Mouse (Mus musculus) natural killer cell, adult 2 months (primary cell): ENCODE results near the gene Prss57.

Source experiments
- DNase-seq, 2 experiments: peaks; one replicate each; pipeline ENCODE4 v3.0.0; 2022; ENCODE audit warnings: low spot score in 2 of 2

The Prss57 gene

DNA sequence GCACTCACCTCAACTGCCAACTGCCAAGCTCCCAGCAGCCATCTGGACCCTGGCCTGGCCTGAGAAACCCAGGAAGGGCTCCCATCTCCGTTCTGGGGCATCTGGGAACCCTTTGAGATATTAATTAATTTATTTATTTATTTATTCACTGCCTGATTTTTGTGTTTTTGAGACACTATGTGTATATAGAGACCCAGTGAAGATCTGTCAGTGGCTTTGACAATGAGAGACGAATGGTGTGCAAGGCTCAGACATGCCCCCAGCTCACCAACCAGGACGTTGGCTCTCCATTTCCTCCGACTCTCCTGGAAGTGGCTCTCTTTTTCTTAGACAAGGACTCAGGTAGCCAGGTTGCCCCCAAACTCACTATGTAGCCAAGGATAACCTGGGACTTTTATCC is at the start of gene Prss57:
Gene Prss57 (minus strand): TSS at position 101 of the 400 bp plus-strand sequence.
- no peak for DNase-seq

- DNase-seq: no peak
Observed at GRCm38 (mm10) chr10:79840091-79840490, 49.3 kb upstream of the Prss57 start.

DNA sequence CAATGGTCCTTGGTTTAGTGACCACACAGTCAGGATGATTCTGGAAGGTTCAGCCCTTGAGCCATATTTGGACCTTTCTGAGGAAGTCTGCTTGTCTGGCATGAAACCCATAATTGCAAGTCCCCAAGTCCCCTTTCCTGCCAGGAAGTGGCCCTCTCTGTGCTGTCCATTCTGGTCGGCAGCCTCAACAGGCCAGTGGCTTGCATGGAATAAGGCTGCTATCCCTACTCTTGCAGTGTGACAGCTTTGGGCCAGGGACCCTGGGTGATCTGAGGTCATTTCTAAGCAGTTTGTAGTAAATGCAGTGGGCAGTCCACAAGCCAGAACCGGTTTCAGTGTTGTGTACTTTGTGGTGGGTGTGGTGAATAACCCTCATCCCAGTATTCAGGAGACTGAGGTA is 47.4 kb upstream of the Prss57 start:
- DNase-seq: no peak

- no peak for DNase-seq
Observed at GRCm38 (mm10) chr10:79836918-79837317, 46.2 kb upstream of the Prss57 start.

DNA sequence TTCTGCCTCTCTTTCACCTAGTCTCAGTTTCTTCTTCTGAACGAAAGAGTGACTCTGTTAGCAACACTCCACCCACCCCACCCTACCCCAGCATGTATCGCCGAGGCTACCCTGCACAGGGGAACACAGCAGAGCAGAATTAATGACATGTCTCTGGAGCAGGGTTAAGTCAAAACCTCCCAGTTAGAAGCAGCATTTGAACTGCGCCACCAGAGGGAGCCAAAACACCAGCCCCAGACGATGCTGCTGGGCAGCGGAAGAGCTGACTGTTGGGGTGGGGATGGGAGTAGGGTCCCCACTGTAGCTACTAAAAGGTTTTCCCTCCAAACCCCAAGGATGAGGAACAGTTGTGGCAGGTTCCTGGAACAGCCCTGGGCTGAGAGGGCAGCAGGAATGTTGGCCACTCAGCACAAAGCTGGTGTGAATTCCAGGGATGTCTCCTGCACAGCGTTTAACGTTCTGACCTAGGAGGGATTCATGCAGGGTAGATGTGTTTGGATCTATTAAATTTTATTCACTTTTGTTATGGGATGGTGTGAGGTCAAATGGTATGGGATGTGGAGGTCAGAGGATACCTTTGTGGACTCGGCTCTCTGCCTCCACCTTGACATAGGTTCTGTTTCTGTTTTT is 44.1 kb upstream of the Prss57 start:
- peak; percentile 63 to 76 for DNase-seq

GRCm38 (mm10) chr10:79832786-79833181 is 42.0 kb upstream of the Prss57 start:
- DNase-seq: no peak

DNA sequence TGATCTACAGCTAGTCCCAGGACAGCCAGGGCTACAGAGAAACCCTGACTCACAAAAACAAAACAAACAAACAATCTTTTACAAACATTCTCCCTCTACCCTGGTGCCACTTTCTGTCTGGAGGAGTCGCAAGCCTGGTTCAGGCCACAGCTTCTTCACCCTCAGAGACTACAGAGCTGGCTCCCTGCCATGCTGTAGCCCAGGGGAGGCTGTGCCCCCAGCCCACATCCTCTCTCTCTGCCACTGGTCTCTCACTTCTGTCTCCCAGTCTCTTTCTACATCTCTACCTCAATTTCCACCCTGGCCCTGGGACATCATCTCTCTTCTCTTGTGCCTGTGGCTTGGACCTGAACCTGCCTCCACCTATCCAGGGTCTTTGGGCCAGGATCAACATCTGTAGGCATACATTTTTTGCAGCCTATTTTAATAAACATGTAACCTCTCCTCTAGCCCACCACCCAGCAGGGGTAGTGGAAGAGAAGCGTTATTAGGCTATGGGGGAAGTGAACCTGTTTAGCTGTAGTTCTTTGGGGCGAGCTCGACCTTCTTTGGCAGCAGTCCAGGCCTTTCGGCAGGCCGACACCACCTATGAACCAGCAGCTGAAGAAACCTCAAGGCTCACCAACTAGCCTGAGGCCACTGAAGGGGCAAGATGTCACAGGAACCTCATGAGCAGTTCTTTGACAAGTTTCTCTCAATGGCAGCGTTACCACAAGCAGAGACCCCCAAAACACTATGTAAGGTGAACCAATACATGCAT is 41.4 kb upstream of the Prss57 start:
- peak; percentile 28 to 55 for DNase-seq

DNA sequence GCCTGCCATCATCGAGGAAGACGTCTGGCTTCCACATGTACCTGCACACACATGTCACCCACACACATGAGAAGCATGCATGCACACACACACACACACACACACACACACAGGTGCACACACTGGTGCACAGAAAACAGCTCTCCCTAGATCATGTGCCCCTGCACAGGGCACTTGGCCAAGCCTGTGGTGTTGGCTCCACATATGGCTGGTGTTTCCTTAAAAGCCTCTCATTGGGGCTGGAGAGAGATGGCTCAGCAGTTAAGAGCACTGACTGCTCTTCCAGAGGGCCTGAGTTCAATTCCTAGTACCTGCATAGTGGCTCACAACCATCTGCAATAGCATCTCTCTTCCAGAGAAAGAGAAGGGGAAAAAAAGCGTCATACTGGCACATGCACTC is 40.8 kb upstream of the Prss57 start:
- no peak for DNase-seq

GRCm38 (mm10) chr10:79824413-79824812 is 33.7 kb upstream of the Prss57 start:
- DNase-seq: no peak

- no peak for DNase-seq
Observed at GRCm38 (mm10) chr10:79823011-79823410, 32.2 kb upstream of the Prss57 start.

- DNase-seq: no peak
Observed at GRCm38 (mm10) chr10:79822372-79822771, 31.6 kb upstream of the Prss57 start.

GRCm38 (mm10) chr10:79821731-79822130 is 31.0 kb upstream of the Prss57 start:
- no peak for DNase-seq

DNA sequence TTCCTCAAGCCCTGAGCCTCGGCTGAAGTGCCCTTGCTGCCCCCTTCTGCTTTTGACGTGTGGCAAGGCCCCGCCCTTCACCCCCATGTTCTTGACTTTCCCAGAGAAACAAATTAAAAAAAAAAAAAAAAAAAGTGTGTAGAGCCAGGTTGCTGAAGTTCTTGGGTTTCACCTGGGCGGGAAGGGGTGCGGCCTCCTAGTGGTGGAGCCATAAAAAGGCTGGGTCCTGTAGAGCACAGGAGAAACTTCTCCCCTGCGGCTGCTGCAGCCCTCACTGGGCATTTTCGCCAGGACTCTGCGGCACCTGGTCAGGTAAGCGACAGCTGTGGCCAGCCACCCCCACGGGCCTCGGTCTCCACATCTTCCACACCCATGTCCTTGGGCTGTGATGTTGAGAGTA is 30.0 kb upstream of the Prss57 start, which contains the start of gene Misp:
Gene Misp (plus strand): TSS at position 208 of the 400 bp plus-strand sequence.
- DNase-seq: no peak

DNA sequence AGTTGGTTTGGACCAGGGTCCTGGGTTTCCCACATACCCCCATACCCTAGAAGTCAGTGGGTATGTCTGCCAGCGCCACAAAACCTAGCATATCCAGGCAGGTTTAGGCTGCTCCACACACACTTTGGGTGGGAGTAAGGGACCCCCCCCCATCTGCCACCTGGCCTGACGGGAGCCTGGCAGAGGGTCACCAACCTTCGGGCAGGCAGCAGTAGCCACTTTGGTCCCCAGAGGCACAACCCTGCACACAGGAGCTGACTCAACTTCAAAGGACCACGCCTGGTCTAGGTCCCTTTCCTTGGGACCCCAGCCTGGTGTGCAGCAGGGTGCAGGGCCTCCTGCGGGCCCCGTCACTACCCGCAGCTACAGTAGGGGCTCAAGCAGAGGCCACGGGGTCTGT is 29.5 kb upstream of the Prss57 start:
- DNase-seq: no peak

- no peak for DNase-seq
Observed at GRCm38 (mm10) chr10:79819606-79820005, 28.8 kb upstream of the Prss57 start.

- no peak for DNase-seq
Observed at GRCm38 (mm10) chr10:79818225-79818624, 27.5 kb upstream of the Prss57 start.

GRCm38 (mm10) chr10:79817111-79817510 is 26.4 kb upstream of the Prss57 start:
- DNase-seq: no peak

- no peak for DNase-seq
Observed at GRCm38 (mm10) chr10:79815671-79816494, 25.1 kb upstream of the Prss57 start.

DNA sequence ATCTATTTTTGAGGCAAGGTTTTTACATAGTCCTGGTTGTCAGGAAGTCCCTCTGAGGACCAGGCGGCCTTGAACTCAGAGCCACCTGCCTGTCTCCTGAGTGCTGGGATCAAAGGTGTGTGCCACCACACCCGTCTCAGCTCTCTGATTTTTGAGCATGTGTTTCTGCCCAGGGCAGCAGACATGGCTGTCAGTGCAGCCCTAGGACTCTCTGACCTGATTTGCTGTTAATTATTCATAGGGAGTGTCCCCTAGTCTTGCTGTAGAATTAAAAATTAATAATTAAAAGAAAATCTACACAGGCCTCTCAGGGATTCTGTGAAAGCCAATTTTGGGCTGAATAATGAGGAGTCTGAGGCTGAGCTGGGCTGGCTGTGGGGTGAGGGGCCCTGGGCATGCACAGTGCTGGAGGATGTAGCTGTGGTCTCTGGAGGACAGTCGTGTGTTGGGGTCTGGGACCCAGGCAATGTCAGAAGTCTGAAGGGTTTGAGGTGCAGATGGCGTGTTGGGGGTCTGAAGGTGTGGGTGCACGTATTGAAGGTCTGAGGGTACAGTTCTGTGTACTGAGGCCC is 23.6 kb upstream of the Prss57 start:
- DNase-seq: no peak

DNA sequence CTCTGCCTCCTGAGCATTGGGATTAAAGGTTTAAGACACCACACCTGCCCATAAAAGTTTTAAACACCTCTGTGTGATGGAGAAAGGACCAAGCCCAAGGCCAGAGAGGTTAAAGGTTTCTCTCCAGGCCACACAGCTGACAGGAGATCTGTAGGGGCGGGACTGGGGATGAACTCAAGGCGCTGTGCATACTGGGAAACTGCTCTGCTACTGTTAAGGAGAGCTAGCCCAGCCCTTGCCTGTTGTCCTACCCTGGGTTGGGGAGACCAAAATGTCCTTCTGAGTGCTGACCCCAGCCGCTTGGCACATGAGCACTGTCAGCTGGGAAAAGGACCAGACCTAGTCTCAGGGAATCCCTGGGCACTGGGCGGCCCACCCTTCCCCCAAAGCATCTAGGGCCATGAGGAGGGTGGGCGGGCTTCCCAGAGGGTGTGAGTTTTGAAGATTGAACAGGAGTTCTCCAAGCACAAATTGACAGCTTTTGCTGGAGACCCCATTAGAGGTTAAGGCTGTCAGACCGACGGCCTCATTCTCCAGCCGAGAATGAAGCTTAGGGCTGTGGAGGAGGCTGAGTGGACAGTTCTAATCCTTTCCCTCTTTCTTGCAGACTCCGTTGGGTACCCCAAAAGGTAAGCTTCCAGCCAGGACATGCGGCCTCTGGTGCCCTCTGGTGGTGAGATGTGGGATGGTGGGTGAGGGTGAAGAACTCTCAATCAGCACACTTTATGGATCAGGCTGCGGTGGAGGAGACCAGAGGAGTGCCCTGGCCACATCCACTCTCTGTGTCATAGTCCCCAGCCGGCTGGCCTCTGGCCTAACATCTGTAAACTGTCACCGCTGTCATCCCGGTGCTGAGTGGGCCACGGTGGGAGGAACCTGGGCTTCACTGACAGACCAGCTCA is 21.2 kb upstream of the Prss57 start:
- DNase-seq: peak; percentile 75 to 80

DNA sequence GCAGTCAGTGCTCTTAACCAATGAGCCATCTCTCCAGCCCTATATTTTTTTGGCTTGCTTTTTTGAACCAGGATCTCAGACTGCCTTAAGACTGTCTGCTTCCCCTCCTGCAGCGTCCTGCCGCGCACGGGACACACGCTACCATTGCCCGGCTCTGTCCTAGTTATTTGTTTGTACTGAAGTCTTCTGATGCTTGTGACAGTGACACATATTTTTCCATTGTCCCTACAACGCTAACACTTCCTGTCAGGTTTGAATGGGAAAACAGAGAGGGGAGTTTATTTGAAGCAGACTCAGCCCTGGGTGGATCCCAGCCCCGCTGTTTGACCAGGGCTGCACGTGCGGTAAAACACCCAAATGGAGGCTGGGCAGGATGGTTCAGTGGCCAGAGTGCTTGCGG is 18.0 kb upstream of the Prss57 start:
- DNase-seq: no peak
